Mouse (Mus musculus) retina, adult 2 months (tissue): ENCODE data around the gene Smad5.

Experiments used
- DNase-seq: peaks from one replicate; pipeline ENCODE4 v3.0.0-alpha.2; 2012; ENCODE audit warnings: low read depth, low spot score

Smad5 gene

DNA sequence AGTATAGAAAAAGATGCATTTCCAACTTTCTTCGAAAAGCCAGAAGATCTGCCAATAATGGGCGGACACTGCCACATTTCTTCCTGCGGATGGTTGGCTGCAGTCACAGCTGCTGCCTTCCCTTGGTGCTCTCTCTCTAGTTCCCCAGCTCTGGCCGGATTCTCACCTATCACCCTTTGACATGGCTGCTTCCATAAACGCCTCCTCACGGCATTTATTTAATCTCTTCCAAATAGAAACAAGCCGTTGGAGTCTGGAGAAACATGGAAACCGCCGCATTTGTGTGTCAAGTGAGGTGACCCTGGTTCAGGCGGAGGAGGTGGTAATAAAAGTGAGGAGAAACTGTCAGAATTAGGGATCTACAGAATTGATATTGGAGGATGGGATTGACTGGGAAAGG, 886 bp upstream of the Smad5 start:
- no peak for DNase-seq

- peak; percentile 63 for DNase-seq
These were observed 536 bp downstream of the Smad5 start for GRCm38 (mm10) chr13:56703222-56703870.

GRCm38 (mm10) chr13:56703871-56704321, 1.1 kb downstream of the Smad5 start:
- DNase-seq, result no peak

DNA sequence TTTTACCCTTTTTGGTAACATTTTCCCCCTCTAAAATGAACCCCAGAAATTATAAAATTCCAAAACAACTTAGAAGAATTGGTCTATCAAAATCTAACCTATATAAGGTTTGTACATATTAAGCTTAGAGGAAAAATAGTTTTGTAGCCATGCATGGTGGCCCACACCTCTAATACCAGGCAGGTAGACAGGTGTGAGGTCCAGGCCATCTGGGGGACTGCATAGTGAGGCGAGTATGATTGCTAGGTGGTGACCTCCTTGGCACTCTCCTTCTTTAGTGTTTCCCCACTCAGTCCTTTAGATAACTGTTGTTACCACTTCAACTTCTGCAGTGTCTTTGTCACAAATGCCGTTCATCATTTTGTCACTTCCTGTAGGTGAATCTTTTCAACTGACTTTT, 1.8 kb downstream of the Smad5 start:
- DNase-seq, result no peak

DNA sequence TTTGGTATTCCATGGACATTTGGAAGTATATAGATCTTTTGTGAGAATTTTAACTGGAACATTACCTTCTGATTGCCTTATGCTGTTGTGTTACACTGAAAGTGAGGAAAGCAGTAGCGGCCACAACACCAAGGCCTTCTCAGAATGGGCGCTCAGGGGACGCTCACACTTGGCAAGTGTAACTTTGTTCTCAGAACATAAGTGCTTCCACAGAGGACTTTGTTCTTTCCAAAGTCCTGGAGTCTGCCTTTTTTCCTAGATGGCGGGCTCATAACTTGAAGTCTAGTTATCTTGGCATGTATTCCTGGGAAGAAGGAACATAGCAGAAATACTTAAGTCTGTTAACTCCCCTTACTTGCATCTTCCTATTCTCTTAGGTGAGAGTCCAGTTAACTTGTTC, 4.3 kb downstream of the Smad5 start:
- no peak for DNase-seq

- no peak for DNase-seq
These were observed 4.8 kb downstream of the Smad5 start for GRCm38 (mm10) chr13:56707606-56708005.

GRCm38 (mm10) chr13:56710620-56711019, 7.8 kb downstream of the Smad5 start:
- DNase-seq, result no peak

GRCm38 (mm10) chr13:56712221-56712620, 9.4 kb downstream of the Smad5 start:
- no peak for DNase-seq

GRCm38 (mm10) chr13:56726551-56726950, 23.7 kb downstream of the Smad5 start:
- DNase-seq, result no peak

DNA sequence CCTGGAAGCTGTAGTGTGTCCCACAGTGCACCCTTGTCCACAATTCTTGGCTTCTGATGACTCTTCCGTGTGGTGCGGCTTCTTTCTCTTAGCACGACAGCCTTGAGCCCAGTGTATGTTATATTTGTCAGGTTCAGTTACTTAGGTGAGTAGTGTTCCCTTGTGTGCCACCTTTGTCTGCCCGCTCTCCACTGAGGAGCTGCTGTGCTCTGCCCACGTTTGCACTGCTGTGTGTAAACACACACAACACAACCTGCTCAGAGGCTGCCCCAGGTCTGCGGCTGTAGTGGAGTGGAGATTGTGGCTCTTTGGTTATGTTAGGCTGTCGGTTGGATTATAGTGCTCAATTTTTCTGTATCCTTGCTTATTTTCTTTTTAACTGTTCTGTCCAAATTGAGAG, 26.2 kb downstream of the Smad5 start:
- DNase-seq, result no peak

- no peak for DNase-seq
These were observed 31.8 kb downstream of the Smad5 start for GRCm38 (mm10) chr13:56734617-56735016.

GRCm38 (mm10) chr13:56735212-56735875, 32.5 kb downstream of the Smad5 start:
- no peak for DNase-seq

- no peak for DNase-seq
These were observed 36.7 kb downstream of the Smad5 start for GRCm38 (mm10) chr13:56739556-56739955.

- DNase-seq, result no peak
These were observed 37.7 kb downstream of the Smad5 start for GRCm38 (mm10) chr13:56740496-56740895.

GRCm38 (mm10) chr13:56741691-56742090, 38.9 kb downstream of the Smad5 start:
- DNase-seq, result no peak

DNA sequence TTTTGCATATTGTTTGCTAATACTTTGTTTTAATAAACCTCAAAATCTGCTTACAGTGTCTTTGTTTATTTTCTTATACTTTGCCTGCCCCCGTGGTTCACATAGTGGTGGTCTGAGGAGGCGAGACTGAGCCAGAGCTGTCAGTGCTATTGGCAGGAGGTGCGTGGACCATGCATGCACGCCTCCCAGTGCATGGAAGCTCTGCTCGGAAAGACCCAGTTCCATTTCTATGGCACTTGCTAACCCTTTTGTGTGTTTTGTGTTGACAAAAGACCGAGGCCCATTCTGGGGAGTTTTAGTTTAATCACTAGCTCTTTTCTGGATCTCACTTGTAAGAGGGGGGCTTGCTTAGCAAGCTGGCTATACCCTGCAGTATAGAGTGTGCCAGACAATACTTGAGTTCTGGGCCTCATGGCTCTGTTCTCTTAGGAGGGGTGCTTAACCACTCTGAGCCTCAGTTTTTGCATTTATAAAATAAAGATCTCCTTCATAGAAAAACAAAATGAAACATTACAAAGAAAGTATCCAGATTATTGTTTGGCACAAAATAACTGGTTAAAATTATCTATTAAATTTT, 39.6 kb downstream of the Smad5 start:
- no peak for DNase-seq

- no peak for DNase-seq
These were observed 44.1 kb downstream of the Smad5 start for GRCm38 (mm10) chr13:56746739-56747532.

GRCm38 (mm10) chr13:56747554-56747953, 44.7 kb downstream of the Smad5 start:
- no peak for DNase-seq

DNA sequence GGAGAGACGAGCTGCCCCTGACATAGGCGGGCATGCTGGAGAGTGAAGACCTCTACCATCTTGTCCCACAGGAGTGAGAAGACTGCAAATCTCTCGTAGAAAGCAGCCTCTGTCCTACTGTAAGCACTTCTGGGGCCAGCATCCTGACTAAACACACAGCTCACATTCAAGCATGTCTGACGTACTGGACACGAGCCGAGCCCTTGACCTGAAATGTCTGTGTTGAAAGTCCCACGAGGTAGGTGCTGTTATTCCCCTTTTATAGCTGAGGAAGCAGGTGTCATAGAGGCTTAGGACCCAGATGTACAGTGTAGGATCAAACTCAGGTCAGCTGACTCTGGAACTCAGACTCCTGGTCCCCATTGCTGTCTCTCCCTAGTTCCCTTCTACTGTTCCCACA, 46.6 kb downstream of the Smad5 start:
- DNase-seq, result no peak

DNA sequence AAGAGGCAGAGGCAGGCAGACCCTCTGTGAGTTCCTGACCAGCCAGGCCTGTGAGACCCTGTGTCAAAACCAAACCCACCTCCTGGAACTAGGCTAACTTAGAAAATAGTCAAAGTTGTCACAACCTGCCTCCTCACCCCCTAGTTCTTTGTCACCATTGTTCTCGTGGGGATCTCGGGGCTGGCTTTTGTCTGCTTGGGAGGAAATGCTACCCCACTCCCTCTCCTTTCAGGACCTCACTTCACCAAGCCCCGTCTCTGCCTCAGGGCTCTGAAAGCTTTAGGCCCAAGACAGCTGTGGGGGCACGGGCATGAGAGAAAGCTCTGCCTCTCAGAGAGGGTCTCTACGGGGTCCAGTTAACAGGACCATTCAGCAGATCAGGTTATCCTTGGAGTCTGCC, 49.0 kb downstream of the Smad5 start:
- DNase-seq, result no peak

GRCm38 (mm10) chr13:56752474-56753191, 49.8 kb downstream of the Smad5 start:
- no peak for DNase-seq
